Mouse (Mus musculus) adrenal gland, postnatal 14 days (tissue): Measurements from ENCODE around the gene Ano4. TPM values are rescaled to one million over a fixed set of nuclear protein-coding genes. Genes with fewer than 3 reads are reported as not detected.
"Not testable (repeated sequence)": the region's sequence is repeated elsewhere in the genome, so short reads cannot be mapped to it uniquely, and the experiment has no call there.

Experiments
- DNase-seq: peaks from one replicate; pipeline ENCODE4 v3.0.0; 2021; ENCODE audit warnings: mixed read lengths
- total RNA-seq: library from RNA; stranded (reverse); gene quantifications from 2 replicates; pipeline ENCODE4 v1.2.3, GENCODE M21; 2021

Ano4 gene
- total RNA-seq, 1 experiment from 2014 or later: 1.3 TPM

GRCm38 (mm10) chr10:89121391-89121790 lies 223.2 kb downstream of the Ano4 start:
- no peak for DNase-seq

GRCm38 (mm10) chr10:89114381-89114780 lies 230.2 kb downstream of the Ano4 start:
- no peak for DNase-seq

- DNase-seq: no peak
Observed at GRCm38 (mm10) chr10:89111466-89111865, 233.1 kb downstream of the Ano4 start.

GRCm38 (mm10) chr10:89110917-89111316 lies 233.6 kb downstream of the Ano4 start:
- no peak for DNase-seq

- no peak for DNase-seq
Observed at GRCm38 (mm10) chr10:89103594-89103993, 241.0 kb downstream of the Ano4 start.

GRCm38 (mm10) chr10:89102025-89102424 lies 242.5 kb downstream of the Ano4 start:
- no peak for DNase-seq

- DNase-seq: no peak
Observed at GRCm38 (mm10) chr10:89098183-89098582, 246.4 kb downstream of the Ano4 start.

GRCm38 (mm10) chr10:89092350-89093040 lies 252.1 kb downstream of the Ano4 start:
- DNase-seq: no peak

GRCm38 (mm10) chr10:89077447-89077846 lies 267.1 kb downstream of the Ano4 start:
- DNase-seq: no peak

- no peak for DNase-seq
Observed at GRCm38 (mm10) chr10:89055891-89056290, 288.7 kb downstream of the Ano4 start.

GRCm38 (mm10) chr10:89044921-89045320 lies 299.6 kb downstream of the Ano4 start:
- not testable (repeated sequence) for DNase-seq

GRCm38 (mm10) chr10:89044166-89044565 lies 300.4 kb downstream of the Ano4 start:
- DNase-seq: no peak

- DNase-seq: no peak
Observed at GRCm38 (mm10) chr10:89018926-89019325, 325.6 kb downstream of the Ano4 start.

GRCm38 (mm10) chr10:89008303-89008702 lies 336.3 kb downstream of the Ano4 start:
- no peak for DNase-seq

GRCm38 (mm10) chr10:89004518-89004917 lies 340.0 kb downstream of the Ano4 start:
- DNase-seq: no peak

- DNase-seq: no peak
Observed at GRCm38 (mm10) chr10:88986925-88987324, 357.6 kb downstream of the Ano4 start.

GRCm38 (mm10) chr10:88983444-88983843 lies 361.1 kb downstream of the Ano4 start:
- peak; percentile 76 for DNase-seq

GRCm38 (mm10) chr10:88979451-88979850 lies 365.1 kb downstream of the Ano4 start:
- no peak for DNase-seq

- no peak for DNase-seq
Observed at GRCm38 (mm10) chr10:88978932-88979331, 365.6 kb downstream of the Ano4 start.

GRCm38 (mm10) chr10:88970951-88971725 lies 373.4 kb downstream of the Ano4 start:
- no peak for DNase-seq

GRCm38 (mm10) chr10:88968586-88968985 lies 376.0 kb downstream of the Ano4 start:
- no peak for DNase-seq

- no peak for DNase-seq
Observed at GRCm38 (mm10) chr10:88960791-88961190, 383.8 kb downstream of the Ano4 start.

GRCm38 (mm10) chr10:88950297-88950653 lies 394.3 kb downstream of the Ano4 start:
- no peak for DNase-seq
